Mouse (Mus musculus) myocyte (in vitro differentiated cells): ENCODE data around the gene Fars2. TPM values are rescaled to one million over a fixed set of nuclear protein-coding genes. Genes with fewer than 3 reads are reported as not detected.

Experiments used
- H3K27me3 ChIP-seq: one replicate; pipeline ENCODE4 v1.6.1; 2011; ENCODE audit not compliant: control insufficient read depth, insufficient read depth, insufficient read length
- H3K36me3 ChIP-seq: one replicate; pipeline ENCODE4 v1.6.1; 2011; ENCODE audit not compliant: control insufficient read depth, insufficient read depth
- H3K4me2 ChIP-seq: one replicate; pipeline ENCODE4 v1.6.1; 2011; ENCODE audit warnings: low read depth, control low read depth
- H3K4me3 ChIP-seq: one replicate; pipeline ENCODE4 v1.5.1; 2011; ENCODE audit warnings: mild to moderate bottlenecking, control low read depth, moderate library complexity
- H3K79me2 ChIP-seq: one replicate; pipeline ENCODE4 v1.6.1; 2011; ENCODE audit not compliant: control insufficient read depth, insufficient read depth
- H3ac ChIP-seq: one replicate; pipeline ENCODE4 v1.6.1; 2011; ENCODE audit not compliant: control insufficient read depth, insufficient read length
- CEBPB ChIP-seq: IDR thresholded peaks from 2 replicates; pipeline ENCODE4 v1.6.1; 2011; ENCODE audit warnings: mild to moderate bottlenecking, moderate library complexity; ENCODE audit not compliant: poor library complexity, insufficient read depth, severe bottlenecking
- E2F4 ChIP-seq: IDR thresholded peaks from one replicate; pipeline ENCODE4 v1.6.1; 2011; ENCODE audit warnings: mild to moderate bottlenecking, control low read depth, moderate library complexity; ENCODE audit not compliant: insufficient read depth
- MAX ChIP-seq: IDR thresholded peaks from one replicate; pipeline ENCODE4 v1.6.1; 2011; ENCODE audit warnings: low read depth, mild to moderate bottlenecking, control low read depth
- MYOD1 ChIP-seq, 3 experiments: IDR thresholded peaks; one replicate each; pipeline ENCODE4 v1.6.1; 2011; ENCODE audit warnings: control low read depth in 2 of 3, low read depth in 2 of 3, mild to moderate bottlenecking in 2 of 3, moderate library complexity in 1 of 3; ENCODE audit not compliant: insufficient read length in 2 of 3, control insufficient read depth in 1 of 3
- MYOG ChIP-seq, 3 experiments: IDR thresholded peaks; one replicate each; pipeline ENCODE4 v1.6.1; 2011; ENCODE audit warnings: control low read depth in 2 of 3, low read depth in 2 of 3, mild to moderate bottlenecking in 2 of 3; ENCODE audit not compliant: insufficient read length in 2 of 3, control insufficient read depth in 1 of 3, insufficient read depth in 1 of 3
- POLR2A ChIP-seq: IDR thresholded peaks from one replicate; pipeline ENCODE4 v1.6.1; 2011; ENCODE audit warnings: low read depth, mild to moderate bottlenecking, control low read depth, moderate library complexity; ENCODE audit not compliant: insufficient read length
- POLR2AphosphoS2 ChIP-seq: IDR thresholded peaks from one replicate; pipeline ENCODE4 v1.6.1; 2011; ENCODE audit warnings: low read depth, control low read depth; ENCODE audit not compliant: insufficient read length
- REST ChIP-seq: IDR thresholded peaks from one replicate; pipeline ENCODE4 v1.6.1; 2011; ENCODE audit warnings: mild to moderate bottlenecking, control low read depth, moderate library complexity; ENCODE audit not compliant: insufficient read depth, insufficient read length
- SRF ChIP-seq: IDR thresholded peaks from one replicate; pipeline ENCODE4 v1.6.1; 2011; ENCODE audit warnings: low read depth; ENCODE audit not compliant: control insufficient read depth, insufficient read length
- TCF12 ChIP-seq: IDR thresholded peaks from one replicate; pipeline ENCODE4 v1.6.1; 2011; ENCODE audit warnings: mild to moderate bottlenecking, control low read depth; ENCODE audit not compliant: poor library complexity, insufficient read depth, severe bottlenecking
- TCF3 ChIP-seq: IDR thresholded peaks from one replicate; pipeline ENCODE4 v1.6.1; 2011; ENCODE audit warnings: low read depth, control low read depth; ENCODE audit not compliant: insufficient read length
- USF1 ChIP-seq: IDR thresholded peaks from one replicate; pipeline ENCODE4 v1.6.1; 2011; ENCODE audit warnings: low read depth, mild to moderate bottlenecking, control low read depth, moderate library complexity
- polyA plus RNA-seq: library from polyadenylated mRNA; unstranded; fragments of >200 nt; fragmentation: generic; extraction: Trizol; gene quantifications from one replicate; pipeline ENCODE4 v1.2.1, GENCODE M21; 2012; ENCODE audit warnings: missing spikeins

The Fars2 gene
- polyA plus RNA-seq, 1 experiment = 53.6 TPM

DNA sequence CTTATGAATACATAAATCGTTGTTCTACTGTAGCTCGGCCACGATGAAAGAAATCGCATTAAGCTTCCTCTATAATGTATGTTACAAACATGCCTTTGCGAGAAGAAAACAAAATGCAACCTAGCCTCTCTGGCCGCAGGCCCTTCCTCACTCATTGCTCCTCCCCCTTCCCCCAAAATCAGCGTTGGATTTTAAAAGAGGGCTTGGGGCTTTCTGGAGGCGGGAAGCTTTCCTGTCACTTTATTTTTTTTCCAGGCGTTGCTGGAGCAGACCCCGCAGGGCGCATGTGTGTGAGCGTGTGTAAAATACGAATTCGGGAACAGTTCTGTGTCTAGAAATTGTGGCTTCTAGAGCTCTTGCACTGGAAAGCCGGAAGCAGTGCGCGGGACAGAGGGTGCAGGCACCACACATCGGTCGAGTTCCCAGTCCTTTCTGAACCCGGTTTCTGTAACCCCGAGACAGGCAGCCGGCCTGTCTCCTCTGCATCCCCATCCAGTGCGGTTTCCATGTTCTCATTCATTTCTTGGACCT lies 614.8 kb downstream of the Fars2 start:
- H3K79me2 ChIP-seq = peaks cover 3% of the 10 kb centered on the region
- H3K4me3 ChIP-seq = peak overlapping the region; percentile 34
- TF ChIP-seq SRF = no peak
- TF ChIP-seq MAX = no peak
- TF ChIP-seq POLR2AphosphoS2 = no peak
- no peak for TF ChIP-seq CEBPB
- no peak for TF ChIP-seq MYOD1 (IDR thresholded peaks at IDR 0.05; ENCODE audit: control insufficient read depth in 1 of 3, insufficient read length in 2 of 3, low read depth in 2 of 3)
- TF ChIP-seq USF1 = no peak
- TF ChIP-seq REST = no peak
- TF ChIP-seq POLR2A = no peak
- no peak for TF ChIP-seq TCF12
- no peak for TF ChIP-seq TCF3
- TF ChIP-seq MYOG (IDR thresholded peaks at IDR 0.05; ENCODE audit: control insufficient read depth in 1 of 3, insufficient read depth in 1 of 3, insufficient read length in 2 of 3, low read depth in 2 of 3) = no peak
- TF ChIP-seq E2F4 = no peak
- no peak overlapping the region for H3ac ChIP-seq
- H3K36me3 ChIP-seq = no peaks in the 10 kb centered on the region
- H3K4me2 ChIP-seq = peak overlapping the region; percentile 93
- no peaks in the 10 kb centered on the region for H3K27me3 ChIP-seq

DNA sequence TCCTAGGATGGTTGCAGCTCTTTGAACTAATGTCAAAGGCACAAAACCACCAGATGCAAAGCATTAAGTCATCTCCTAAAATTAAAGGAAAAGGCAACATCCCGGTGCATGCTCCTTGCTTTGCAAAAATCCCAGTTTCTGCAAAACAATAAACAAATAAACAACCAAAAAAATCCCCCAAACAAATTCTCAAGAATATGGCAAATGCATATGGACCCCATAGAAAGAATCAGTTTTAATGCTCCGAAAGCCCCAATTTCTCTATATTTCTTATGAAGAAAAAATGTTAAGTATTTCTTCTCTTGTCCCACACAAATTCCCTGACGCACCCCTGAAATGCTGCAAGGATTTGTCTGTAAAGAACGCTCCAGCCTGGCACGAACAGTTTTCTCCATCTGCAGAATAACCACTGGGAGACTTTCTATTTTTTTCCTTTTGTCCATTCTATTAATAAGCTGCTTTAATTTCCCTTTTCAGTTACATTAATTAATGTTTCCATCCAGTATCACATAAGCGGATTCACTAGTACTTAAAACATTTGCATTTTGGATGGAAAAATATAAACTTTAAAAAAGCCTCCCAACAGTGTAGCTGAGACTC lies 615.8 kb downstream of the Fars2 start:
- no peak overlapping the region for H3ac ChIP-seq
- peak overlapping the region; percentile 93 for H3K4me2 ChIP-seq
- H3K4me3 ChIP-seq = peak overlapping the region; percentile 34
- no peaks in the 10 kb centered on the region for H3K36me3 ChIP-seq
- TF ChIP-seq USF1 = no peak
- no peak for TF ChIP-seq MYOG (IDR thresholded peaks at IDR 0.05; ENCODE audit: control insufficient read depth in 1 of 3, insufficient read depth in 1 of 3, insufficient read length in 2 of 3, low read depth in 2 of 3)
- TF ChIP-seq REST = no peak
- H3K27me3 ChIP-seq = no peaks in the 10 kb centered on the region
- H3K79me2 ChIP-seq = peaks cover 3% of the 10 kb centered on the region

DNA sequence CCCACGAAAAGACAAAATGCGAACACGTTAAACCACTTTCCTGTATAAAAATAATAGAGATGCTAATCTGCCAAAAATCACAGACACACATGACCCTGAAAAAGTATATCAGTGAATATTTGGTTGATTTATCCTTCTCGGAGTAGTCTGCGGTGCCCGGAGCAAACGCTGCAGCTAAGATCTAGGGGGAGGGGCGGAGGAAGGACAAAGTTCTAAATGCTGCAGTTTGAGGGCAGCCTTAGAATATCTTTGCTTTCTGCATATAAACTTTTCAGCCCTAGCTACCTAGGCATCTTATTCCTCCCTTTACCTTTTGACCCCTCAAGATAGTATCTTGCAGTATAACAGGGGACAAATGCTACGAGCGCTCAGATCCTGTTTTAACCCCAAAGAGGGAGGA lies 616.4 kb downstream of the Fars2 start:
- Histone ChIP-seq H3K79me2 (peaks cover 3% of the 10 kb centered on the region), H3K36me3 (no peaks in the 10 kb centered on the region), H3ac (no peak overlapping the region), H3K27me3 (no peaks in the 10 kb centered on the region), H3K4me3 (peak overlapping the region; percentile 34), H3K4me2 (peak overlapping the region; percentile 93)
- TF ChIP-seq CEBPB (no peak), MYOG (IDR thresholded peaks at IDR 0.05; ENCODE audit: control insufficient read depth in 1 of 3, insufficient read depth in 1 of 3, insufficient read length in 2 of 3, low read depth in 2 of 3) (no peak), SRF (no peak), TCF3 (no peak), MAX (no peak), E2F4 (no peak), POLR2AphosphoS2 (no peak)

DNA sequence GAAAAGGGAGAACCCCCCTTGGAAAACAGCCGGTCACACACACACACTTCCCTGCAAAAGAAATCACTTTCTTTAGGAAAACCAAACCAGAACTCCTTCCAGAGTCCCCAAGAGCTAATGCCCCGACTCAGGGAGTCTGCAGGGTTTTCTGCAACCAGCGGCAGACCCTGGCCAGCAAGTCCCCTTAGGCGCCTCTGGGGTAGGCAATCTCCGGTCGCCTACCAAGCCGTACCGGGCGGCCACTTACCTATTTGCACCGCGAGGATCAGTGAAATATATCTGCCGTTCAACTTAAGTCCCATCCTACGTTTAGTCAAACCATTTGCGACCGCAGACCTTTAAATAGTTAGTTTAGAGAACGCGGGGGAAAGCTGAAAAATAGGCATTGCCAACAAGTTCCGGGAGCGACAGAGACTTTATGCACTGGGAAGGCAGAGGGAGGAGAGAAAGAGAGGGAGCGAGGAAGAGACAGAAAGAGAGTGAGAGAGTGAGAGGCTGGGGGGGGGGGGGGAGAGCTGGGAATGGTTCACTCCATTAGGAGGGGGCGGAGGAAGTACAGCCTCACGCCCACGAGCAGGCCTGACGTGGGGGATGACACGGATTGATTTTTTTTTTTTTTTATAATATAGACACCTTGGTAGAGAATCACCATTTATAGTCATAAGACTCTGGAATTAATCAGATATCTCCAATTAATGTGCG lies 616.9 kb downstream of the Fars2 start:
- Histone ChIP-seq H3ac (no peak overlapping the region), H3K36me3 (no peaks in the 10 kb centered on the region), H3K4me2 (peak overlapping the region; percentile 93), H3K79me2 (peaks cover 3% of the 10 kb centered on the region), H3K27me3 (no peaks in the 10 kb centered on the region), H3K4me3 (peak overlapping the region; percentile 34)
- TF ChIP-seq POLR2AphosphoS2 (no peak), MYOG (IDR thresholded peaks at IDR 0.05; ENCODE audit: control insufficient read depth in 1 of 3, insufficient read depth in 1 of 3, insufficient read length in 2 of 3, low read depth in 2 of 3) (no peak), REST (no peak)

DNA sequence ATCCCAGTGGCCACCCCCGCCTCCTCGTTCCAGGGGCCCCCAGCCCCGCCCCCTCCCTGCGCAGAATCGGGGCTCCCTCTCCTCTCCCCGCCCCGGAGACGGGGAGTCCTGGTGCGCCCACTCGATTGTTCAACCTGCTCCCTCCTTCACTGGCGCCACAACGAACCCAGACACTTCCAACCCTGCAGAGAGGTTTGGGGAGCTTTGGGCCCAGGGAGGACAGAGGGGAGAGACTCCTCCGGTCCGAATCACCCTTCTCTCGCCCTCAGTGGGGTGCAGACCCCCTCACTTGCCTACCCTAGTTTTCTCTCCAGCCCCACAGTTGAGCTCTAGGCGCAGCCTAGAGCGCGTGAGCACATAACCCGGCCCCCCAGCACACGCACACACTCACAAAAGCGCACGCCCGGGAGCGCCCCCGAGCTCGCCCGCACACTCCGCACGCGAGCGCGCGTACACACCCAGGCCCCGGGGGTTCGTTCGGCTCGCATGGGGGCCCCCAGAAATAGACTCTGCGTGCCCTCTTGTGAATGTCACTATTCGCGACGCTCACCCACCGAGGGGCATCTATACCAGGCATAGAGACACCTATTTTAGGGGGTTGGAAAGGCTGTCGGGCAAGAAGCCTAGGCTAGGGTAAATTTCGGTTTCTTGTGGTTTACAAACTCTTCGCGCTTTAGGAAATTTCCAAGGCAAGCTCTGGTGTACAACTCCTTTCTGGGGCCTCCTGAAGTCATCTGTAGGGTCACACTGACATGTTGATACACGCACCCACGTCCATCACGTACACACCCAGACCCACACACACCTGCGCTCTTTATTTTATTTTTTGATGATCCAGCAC lies 617.7 kb downstream of the Fars2 start, which contains the start of gene Nrn1:
Gene Nrn1, minus strand, starts transcription at position 401 of the 841 bp plus-strand sequence.
- no peak for TF ChIP-seq POLR2A
- no peak for TF ChIP-seq MYOG (IDR thresholded peaks at IDR 0.05; ENCODE audit: control insufficient read depth in 1 of 3, insufficient read depth in 1 of 3, insufficient read length in 2 of 3, low read depth in 2 of 3)
- TF ChIP-seq TCF3 = no peak
- TF ChIP-seq CEBPB = no peak
- TF ChIP-seq E2F4 = no peak
- no peak for TF ChIP-seq POLR2AphosphoS2
- no peak for TF ChIP-seq SRF
- TF ChIP-seq REST = no peak
- TF ChIP-seq TCF12 = no peak
- no peak for TF ChIP-seq USF1
- TF ChIP-seq MYOD1 (IDR thresholded peaks at IDR 0.05; ENCODE audit: control insufficient read depth in 1 of 3, insufficient read length in 2 of 3, low read depth in 2 of 3) = no peak
- TF ChIP-seq MAX = no peak
- no peaks in the 10 kb centered on the region for H3K27me3 ChIP-seq
- peaks cover 3% of the 10 kb centered on the region for H3K79me2 ChIP-seq
- no peak within 1 kb of the TSS for H3ac ChIP-seq
- peak within 1 kb of the TSS; percentile 34 for H3K4me3 ChIP-seq
- H3K4me2 ChIP-seq = peak within 1 kb of the TSS; percentile 93
- no peaks in the 10 kb centered on the region for H3K36me3 ChIP-seq
